Mouse (Mus musculus): ENCODE results near the gene Akt1s1.

The Akt1s1 gene

DNA sequence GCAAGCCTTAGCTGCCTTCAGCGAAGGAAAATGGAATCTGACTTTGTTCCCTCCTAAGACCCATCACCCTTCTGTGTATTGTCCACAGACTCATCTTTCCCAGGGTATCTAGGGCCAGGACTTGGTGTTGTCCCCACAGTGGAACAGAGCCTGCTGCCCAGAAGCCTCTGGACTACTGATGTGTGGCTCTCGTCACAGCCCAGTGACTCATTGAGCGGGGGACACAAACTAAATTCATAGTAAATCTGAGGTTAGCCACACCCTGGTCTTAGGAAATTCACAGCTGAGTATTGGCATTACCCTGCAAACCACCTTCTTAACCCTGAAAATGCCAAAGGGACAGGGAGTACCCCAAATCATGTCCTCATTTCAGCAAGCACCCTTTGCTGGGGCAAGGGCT, 22.0 kb upstream of the Akt1s1 start:
- DNase-seq (ENCODE audit: low read depth, low spot score) = no peak

DNA sequence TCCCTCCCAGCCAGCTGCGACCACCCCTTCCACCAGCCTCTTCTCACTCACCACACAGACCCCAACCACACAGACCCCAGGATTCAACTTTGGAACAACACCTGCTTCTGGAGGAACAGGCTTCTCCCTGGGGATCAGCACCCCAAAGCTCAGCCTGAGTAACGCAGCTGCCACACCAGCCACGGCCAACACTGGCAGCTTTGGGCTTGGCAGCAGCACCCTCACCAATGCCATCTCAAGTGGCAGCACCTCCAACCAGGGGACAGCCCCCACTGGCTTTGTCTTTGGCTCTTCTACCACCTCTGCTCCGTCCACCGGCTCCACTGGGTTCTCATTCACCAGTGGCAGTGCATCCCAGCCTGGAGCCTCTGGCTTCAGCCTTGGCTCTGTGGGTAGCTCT, 20.1 kb upstream of the Akt1s1 start:
- no peak for DNase-seq (ENCODE audit: low read depth, low spot score)

DNA sequence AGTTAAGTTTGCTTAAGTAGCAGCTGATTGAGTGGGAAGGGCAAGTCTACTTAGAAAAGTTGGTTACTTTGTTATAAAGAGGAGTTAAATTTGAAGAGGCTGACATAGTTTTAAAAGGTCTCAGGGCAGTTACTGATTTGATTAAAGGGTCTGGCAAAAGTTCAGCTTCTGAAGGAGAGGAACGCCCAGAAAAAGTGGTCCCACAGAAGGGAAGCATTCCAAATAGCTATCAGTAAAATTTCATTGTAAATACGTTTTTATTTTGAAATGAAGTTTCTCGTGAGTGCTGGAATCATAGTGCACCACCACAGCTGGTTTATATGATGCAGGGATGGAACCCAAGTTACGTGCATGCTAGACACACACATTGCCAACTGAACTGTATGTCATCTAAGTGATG, 16.0 kb upstream of the Akt1s1 start:
- DNase-seq (ENCODE audit: low read depth, low spot score) = no peak

DNA sequence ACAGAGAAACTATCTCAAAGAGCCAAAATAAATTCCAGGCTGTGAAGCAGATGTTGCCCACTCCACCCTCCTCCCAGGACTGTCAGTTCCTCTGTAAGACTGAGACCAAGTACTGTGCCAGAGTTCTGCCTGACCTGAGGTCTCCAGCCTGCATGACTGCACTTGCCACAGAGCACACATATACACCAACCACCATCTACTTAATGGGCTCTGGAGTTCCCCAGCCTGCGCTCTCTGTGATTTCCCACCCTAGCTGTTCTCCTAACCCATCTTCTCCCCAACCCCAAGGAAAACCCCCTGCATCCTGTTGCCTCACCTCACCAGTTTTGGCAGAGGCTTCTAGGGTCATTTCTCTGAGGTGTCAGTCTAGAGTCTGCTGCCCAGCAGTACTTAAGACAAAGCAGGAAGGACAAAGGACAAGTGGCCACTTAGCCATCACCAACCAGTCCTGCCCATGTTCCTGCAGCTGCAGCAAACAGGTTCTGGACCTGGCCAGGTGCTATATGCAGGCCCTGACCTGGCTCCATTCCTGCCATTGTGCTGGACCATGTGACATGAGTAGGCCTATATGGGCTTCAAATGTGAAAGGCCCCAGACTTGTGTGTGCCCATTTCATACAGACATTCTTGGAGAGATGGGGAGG, 13.3 kb upstream of the Akt1s1 start:
- DNase-seq (ENCODE audit: low read depth, low spot score) = no peak

DNA sequence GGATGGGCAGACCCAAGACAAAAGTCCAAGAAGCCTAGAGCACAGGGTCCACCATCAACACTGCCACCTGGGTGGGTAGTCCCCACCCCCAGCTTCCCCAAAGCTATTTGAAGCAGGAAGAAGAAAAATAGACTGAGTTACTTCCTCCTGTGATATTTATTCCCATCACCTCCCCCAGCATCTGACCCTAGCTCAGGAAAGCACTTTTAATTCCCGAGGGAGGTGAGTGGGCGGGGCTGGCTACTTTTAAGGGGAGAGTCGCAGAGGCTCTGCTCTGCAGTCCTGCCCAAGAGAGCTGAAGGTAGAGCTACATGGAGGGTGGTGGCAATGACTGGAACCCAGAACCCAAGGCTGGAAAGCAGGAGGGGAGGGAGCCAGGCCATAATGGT, 12.8 kb upstream of the Akt1s1 start:
- no peak for DNase-seq (ENCODE audit: low read depth, low spot score)

DNA sequence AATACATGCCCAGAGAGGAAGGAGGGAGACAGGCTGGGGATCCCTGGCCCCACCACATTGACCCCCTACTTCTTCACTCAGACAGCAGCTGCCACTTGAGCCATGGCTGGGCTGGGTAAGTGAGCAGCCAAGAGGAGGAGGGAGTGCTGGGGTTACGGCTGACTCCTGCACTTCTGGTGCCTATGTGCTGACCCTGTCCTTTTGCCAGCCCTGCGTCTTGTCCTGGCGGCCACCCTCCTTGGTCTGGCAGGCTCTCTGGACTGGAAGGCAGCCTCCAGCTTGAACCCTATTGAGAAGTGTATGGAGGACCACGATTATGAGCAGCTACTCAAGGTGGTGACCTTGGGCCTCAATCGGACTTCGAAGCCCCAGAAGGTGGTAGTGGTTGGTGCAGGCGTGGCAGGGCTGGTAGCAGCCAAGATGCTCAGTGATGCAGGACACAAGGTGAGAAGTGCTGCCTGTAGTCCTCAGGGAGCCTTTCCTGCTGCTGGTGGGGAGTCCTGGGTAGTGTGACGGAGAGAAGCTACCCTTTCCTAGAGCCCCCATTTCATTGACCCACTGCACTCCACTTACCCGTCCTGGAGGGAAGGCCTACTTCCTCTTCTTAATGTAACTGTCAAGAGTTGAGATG, 12.3 kb upstream of the Akt1s1 start:
- DNase-seq (ENCODE audit: low read depth, low spot score) = no peak

DNA sequence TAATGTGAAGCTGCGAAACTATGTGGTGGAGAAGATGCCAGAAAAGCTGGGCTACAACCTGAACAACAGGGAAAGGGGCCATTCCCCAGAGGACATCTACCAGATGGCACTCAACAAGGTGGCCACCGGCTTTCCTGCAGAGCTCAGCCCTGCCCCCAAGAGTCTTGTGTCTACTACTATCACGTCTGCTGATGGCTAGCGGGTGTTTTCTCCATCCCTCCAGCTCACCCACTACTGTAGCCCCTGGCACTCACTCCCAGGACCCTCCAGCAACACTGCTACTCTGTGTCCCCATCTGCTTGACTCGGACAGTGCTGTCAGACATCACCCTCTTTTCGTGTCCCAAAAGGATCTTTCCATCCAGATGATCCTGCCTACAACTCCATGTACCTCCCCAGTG, 10.7 kb upstream of the Akt1s1 start:
- DNase-seq (ENCODE audit: low read depth, low spot score) = no peak

DNA sequence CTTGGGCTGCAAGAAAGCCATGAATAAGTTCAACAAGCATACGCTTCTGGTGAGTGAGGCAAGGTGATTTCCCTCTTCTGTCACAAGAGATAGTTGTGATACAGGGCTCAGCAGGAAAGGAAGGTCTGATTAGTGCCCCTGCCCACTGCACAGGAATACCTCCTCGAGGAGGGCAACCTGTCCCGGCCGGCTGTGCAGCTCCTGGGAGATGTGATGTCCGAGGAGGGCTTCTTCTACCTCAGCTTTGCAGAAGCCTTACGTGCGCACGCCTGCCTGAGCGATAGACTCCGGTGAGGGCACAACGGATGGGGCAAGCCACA, 9.7 kb upstream of the Akt1s1 start:
- no peak for DNase-seq (ENCODE audit: low read depth, low spot score)

DNA sequence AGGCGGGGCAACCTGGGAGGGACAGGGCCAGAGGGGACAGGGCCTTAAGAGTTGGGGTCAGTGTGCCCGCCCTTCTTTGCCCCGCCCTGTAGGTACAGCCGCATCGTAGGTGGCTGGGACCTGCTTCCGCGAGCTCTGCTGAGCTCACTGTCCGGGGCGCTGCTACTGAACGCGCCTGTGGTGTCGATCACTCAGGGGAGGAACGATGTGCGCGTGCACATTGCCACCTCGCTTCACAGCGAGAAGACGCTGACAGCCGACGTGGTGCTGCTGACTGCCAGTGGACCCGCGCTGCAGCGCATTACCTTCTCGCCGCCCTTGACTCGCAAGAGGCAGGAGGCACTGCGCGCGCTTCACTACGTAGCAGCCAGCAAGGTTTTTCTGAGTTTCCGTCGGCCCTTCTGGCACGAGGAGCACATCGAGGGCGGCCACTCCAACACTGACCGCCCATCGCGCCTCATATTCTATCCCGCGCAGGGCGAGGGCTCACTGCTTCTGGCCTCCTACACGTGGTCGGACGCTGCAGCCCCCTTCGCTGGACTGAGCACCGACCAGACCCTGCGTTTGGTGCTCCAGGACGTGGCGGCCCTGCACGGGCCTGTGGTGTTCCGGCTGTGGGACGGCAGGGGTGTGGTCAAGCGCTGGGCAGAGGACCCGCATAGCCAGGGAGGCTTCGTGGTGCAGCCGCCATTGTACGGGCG, 9.2 kb upstream of the Akt1s1 start:
- no peak for DNase-seq (ENCODE audit: low read depth, low spot score)

DNA sequence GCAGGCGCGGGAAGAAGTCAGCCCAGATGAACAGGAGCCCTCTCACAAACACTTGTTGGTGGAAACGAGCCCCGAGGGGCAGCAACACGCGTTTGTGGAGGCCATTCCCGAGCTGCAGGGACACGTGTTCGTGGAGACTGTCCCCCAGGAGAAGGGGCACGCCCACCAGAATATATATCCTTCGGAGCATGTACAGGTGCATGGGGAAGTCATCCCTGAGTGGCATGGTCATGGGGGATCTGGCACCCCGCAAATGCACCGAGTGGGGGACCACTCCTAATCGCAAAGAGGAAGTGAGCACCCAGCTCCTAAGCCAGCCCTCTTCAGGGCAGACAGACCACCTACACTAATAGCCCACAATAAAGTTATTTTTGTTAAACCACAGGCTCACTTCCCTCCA, 8.4 kb upstream of the Akt1s1 start:
- DNase-seq (ENCODE audit: low read depth, low spot score) = no peak

DNA sequence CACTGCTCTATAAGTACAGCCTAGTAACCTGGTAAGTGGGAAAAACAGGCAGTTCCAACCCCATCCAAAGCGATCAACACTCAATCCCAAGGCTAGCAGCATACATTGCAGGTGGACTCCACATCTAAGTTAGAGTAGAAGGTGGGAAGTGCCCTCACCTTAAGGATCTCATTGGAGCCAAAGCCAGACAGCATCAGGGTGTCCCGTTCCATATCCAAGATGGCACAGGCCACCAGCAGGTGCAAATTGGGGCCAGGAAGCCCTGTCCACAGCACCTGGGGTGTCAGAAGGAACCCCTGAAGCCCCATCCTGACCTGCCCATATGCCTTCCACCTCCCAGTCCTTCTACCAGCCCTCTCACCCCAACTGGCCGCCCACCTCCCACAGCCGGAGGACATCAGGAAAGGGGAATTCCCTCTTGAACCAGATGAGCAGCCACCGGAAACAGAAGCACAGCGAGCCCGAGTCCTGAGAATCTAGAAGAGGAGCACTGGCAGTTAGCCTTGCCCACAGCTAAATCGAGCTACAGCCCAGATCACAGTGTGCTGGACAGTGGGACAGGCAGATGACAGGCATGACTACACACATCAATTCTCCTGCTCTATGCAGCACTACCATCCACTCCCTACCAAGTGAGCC, 6.8 kb upstream of the Akt1s1 start:
- no peak for DNase-seq (ENCODE audit: low read depth, low spot score)

DNA sequence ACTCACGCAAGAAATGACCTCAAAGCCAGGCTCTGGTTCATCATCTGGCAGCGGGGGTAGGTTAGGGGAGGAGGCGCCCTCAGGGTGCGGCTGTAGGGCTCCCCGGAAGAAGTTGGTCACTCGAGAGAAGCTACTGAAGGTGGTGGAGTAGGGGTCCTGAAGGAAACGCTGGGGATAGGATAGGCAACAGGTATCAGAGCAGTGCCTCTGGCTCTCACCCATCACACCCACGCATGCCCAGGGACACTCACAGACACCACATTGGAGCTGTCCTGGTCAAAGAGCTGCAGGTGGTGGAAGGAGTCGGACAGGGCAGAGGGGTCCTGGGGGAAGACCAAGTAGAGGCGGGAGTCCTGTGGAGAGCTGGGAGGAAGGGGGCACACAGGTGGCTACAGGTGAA, 3.8 kb upstream of the Akt1s1 start:
- no peak for DNase-seq (ENCODE audit: low read depth, low spot score)

DNA sequence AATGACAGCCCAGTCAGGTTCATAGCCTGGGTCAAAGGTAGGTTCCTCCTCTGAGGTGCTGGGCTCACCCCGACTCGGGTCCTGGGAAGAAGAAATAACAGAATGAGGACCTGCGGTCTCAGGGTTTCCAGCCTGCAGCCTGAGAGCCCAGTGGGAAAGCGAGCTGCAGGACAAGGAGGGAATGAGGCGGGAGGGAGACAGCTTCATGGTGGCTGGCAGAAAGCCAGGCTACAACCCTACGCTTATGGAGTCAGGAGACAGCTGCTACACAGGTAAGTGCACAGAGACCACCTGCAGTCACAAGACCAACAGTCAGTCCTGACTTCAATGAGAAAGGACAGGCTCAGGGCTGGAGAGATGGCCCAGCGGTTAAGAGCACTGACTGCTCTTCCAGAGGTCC, 2.0 kb upstream of the Akt1s1 start:
- DNase-seq (ENCODE audit: low read depth, low spot score) = no peak

DNA sequence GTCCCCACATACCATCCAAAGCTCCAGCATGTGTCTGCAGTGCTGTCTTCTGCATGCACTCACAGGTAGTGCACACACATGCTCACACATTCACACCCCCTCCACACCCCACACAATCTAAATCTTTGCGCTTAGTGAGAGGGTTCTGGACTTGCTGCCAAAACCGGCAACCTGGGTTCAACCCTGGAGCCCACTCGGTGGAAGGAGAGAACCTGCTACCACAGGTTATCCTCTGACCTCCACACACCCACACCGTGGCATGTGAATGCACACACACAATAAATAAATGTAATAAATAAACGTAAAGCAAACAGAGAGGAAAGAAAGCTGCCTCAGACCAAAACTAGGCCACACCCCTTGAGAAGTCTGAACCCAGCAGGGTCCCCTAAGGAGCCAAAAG, 1.0 kb upstream of the Akt1s1 start:
- no peak for DNase-seq (ENCODE audit: low read depth, low spot score)

DNA sequence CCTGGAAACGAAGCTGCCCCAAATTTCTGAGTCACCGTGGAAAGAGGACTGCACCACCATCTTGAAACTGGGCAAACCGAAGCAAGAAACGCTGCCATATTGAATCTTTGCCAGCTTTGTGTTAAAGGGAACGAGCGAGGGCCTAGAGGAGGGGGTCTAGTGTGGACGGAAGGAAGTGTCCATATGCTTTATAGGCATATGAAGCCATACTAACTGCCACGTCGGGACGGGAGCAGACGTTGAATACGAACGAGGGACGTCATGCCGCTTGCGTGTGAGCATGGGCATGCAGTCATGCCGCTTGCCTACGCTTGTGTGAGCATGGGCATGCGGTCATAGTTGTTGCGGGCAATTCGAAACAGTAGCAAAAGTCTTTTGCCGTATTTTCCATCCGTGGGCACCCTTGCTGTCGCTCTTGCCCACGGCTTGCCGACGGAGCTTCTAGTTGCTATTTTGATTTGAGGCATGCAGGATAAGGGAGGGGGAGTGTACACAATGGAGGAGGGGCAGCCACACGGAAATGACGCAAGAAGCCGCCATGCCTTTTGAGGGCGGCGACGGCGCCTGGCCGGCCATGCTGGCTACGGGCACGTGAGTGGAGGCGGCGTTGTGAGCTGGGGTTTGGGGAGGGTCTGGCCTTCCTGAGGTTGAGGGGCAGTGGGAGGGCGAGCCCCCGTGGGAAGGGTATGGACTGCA, 773 bp downstream of the Akt1s1 start:
- DNase-seq (ENCODE audit: low read depth, low spot score) = peak; percentile 97

DNA sequence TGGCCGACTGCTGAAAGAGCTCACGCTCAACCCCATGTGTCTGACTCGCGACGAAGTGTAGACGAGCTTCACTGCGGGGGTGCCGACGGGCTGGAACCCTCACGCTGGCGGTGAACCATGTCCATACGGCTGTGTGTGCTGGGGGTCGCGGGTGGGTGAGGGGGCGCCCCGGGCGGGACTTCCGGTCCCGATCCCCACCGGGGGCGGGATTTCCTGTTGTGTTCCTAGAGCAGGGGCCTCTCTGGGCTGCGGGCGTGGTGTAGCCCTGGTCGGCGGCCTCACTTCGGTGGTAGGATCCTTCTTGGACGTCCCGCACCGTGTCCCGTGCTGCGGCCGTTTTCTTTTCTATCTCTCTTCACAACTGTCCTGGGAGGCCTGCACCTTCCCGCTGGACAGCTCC, 1.4 kb downstream of the Akt1s1 start:
- DNase-seq (ENCODE audit: low read depth, low spot score) = no peak

DNA sequence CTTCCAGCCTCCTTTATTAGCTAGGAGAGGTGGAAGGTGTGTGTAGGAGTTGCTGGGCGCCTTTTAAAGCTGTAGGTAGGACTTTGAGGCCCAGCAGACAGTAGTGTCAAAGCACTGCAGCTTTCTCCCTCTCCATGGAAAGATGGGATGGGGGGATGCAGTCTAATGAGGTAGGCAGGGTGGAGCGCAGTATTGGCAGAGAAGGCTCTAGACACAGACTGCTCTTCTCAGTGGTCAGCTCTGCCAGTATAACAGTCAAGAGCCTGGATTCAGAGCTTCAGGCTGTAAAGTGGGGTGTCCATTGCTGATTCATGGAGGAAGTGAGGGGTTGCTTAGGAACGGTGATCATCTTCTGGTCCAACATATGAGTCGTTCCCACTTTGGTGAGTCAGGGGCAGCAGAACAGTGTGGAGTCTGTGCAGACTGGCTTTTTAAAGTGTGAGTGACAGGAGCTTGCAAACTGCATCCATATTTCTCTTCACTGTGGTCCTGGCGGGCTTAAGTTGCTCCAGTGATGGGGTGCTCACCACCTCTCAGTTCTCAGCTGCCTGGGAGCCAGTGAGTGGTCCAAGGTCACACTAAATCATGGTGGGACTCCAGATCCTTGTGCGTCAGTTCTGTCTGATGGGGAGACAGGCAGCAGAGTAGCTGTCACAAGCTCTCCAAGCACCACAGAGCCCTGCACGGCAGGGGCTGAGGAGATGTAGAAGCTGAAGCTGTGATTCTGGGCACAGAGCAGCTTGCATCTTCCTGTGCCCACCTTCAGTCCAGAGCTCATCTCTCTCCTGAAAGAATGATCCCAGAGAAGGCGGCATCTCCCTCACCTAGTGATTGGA, 2.2 kb downstream of the Akt1s1 start:
- DNase-seq (ENCODE audit: low read depth, low spot score) = no peak

DNA sequence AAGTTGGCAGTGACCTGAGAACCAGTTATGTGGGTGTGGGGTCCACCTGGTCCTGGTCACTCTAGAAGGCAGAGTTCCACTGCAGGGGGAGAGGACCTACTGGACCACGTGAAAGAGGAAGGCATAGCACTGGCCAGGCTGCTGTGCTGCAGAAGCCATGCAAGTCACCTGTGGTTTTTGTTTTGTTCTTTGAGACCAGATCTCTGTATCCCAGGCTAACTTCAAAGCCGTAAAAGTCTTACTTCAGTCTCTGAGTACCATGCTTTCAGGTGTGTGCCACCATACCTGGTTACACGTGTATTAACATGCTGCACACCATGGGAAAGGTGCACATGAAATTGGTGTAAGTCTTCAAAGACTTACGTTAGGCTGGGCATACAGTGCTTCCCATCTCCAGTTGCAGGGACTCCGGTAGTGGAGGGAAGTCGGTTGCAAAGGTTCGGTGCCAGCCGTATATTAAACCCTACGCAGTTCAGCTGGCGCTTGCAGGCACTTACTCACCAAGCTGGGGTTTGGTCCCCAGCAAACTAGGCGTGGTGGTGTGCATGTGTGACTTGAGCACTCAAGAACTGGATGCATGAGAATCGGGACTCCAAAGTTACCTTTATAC, 2.9 kb downstream of the Akt1s1 start:
- DNase-seq (ENCODE audit: low read depth, low spot score) = no peak

DNA sequence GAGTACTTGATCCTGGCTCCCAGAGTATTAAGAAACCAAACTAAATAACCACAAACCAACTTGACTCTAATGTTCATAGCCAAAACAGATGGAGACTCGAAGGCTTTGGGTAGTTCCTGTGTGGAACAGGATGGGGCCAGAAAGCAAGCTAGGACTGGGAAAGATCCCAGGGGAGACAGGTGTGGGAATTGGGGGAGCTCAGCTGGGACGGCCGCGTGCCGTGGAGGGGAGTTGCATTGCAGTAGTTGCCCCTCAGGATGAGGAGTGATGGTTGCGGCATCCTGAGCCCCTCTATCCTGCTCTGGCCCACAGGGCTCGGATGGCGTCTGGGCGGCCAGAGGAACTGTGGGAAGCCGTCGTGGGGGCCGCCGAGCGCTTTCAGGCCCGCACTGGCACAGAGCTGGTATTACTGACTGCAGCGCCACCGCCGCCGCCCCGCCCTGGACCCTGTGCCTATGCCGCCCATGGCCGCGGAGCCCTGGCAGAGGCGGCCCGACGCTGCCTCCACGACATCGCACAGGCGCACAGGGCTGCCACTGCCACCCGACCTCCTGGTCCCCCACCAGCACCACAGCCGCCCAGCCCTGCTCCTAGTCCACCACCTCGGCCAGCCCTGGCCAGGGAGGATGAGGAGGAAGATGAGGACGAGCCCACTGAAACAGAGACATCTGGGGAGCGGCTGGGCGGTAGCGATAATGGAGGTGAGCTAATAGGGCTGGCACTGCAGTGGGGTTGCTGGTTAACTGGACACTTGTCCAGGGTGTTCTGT, 3.7 kb downstream of the Akt1s1 start:
- DNase-seq (ENCODE audit: low read depth, low spot score) = no peak

DNA sequence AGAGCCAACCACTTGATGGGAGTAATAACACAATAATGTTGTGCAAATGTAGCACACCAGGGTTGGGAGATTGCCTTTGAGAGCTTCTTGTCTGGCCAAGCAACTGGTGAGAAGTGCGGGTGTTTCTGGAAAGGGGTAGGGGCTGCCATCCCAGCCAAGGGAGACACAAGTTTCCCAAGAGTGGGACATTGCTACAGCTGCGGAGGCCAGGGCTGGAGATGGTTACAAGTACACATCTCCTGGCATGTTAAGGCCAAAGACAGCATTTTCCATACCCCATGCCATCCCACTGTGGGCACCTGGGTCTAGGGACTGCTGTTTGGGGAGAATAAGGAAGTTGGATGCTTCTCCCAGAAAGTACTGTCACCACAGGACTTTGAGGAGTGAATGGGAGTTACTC, 4.3 kb downstream of the Akt1s1 start:
- DNase-seq (ENCODE audit: low read depth, low spot score) = no peak

Measured in telencephalon, adult 2 months (tissue).